In genomic region chr6:39724542-39724865, GRCm38 (mm10) we compare ENCODE assay signal across 8 mouse cellular contexts. TPM values are rescaled to one million over a fixed set of nuclear protein-coding genes. Genes with fewer than 3 reads are reported as not detected.
DNase-seq lines count a peak whose midpoint lies in the region; ATAC-seq and TF ChIP-seq lines count a peak whose summit lies in the region.

No protein-coding gene starts in this region.

- no peak for TF ChIP-seq POLR2A in bone marrow macrophage, adult 2 months (IDR thresholded peaks at IDR 0.05; ENCODE audit: borderline replicate concordance, low read depth, low read length)

- H3K9me3 ChIP-seq in forebrain, postnatal 0 days (ENCODE audit: low read length): no peaks in the 10 kb centered on the region
- no peaks in the 10 kb centered on the region for H3K9me3 ChIP-seq in liver, embryonic 13.5 days (replicated peaks)

- 0% methylated on average over 12 of the region's 12 CpGs for WGBS in forebrain, postnatal 0 days
- under 1% methylated on average over 12 of the region's 12 CpGs for WGBS in liver, embryonic 13.5 days (ENCODE audit: insufficient replicate concordance)

- ATAC-seq in forebrain, postnatal 0 days: peak; percentile 7
- ATAC-seq in liver, embryonic 13.5 days (ENCODE audit: low read depth): peak; percentile 77

- no peaks in the 10 kb centered on the region for H3K27me3 ChIP-seq in forebrain, postnatal 0 days (ENCODE audit: insufficient read depth, low read length)
- no peaks in the 10 kb centered on the region for H3K27me3 ChIP-seq in liver, embryonic 13.5 days

- peak; percentile 9 to 41 for DNase-seq in kidney, postnatal 36 days
- no peak for DNase-seq in kidney, postnatal 4 days
- DNase-seq in forebrain, postnatal 0 days: no peak
- DNase-seq in liver, embryonic 13.5 days: peak; percentile 31
- no peak for DNase-seq in urinary bladder, adult 18-20 months (ENCODE audit: low spot score in 2 of 2)
- no peak for DNase-seq in adrenal gland, postnatal 25 days
- no peak for DNase-seq in frontal cortex, postnatal 14 days (ENCODE audit: low spot score in 2 of 2)

- peak overlapping the region; percentile 63 for H3K27ac ChIP-seq in bone marrow macrophage, adult 2 months (ENCODE audit: insufficient read depth, low read depth, low read length)
- peak overlapping the region; percentile 98 for H3K27ac ChIP-seq in forebrain, postnatal 0 days (ENCODE audit: low read depth, low read length)
- peak overlapping the region; percentile 88 for H3K27ac ChIP-seq in liver, embryonic 13.5 days

- H3K4me1 ChIP-seq in bone marrow macrophage, adult 2 months (ENCODE audit: control insufficient read depth, insufficient read depth, low read length): peaks cover 16% of the 10 kb centered on the region
- H3K4me1 ChIP-seq in forebrain, postnatal 0 days (ENCODE audit: insufficient read depth): peaks cover 22% of the 10 kb centered on the region
- H3K4me1 ChIP-seq in liver, embryonic 13.5 days (replicated peaks): peaks cover 30% of the 10 kb centered on the region

- peak overlapping the region; percentile 78 for H3K9ac ChIP-seq in forebrain, postnatal 0 days
- H3K9ac ChIP-seq in liver, embryonic 13.5 days: peak overlapping the region; percentile 90

- no peaks in the 10 kb centered on the region for H3K36me3 ChIP-seq in forebrain, postnatal 0 days (ENCODE audit: insufficient read depth)
- H3K36me3 ChIP-seq in liver, embryonic 13.5 days: no peaks in the 10 kb centered on the region

- H3K4me3 ChIP-seq in bone marrow macrophage, adult 2 months (ENCODE audit: insufficient read depth, low read length): peak overlapping the region; percentile 80
- H3K4me3 ChIP-seq in forebrain, postnatal 0 days (ENCODE audit: low read depth, low read length): peak overlapping the region; percentile 72
- H3K4me3 ChIP-seq in liver, embryonic 13.5 days (replicated peaks): peak overlapping the region; percentile 87

- peak overlapping the region; percentile 72 for H3K4me2 ChIP-seq in forebrain, postnatal 0 days (ENCODE audit: low read depth)
- H3K4me2 ChIP-seq in liver, embryonic 13.5 days: peak overlapping the region; percentile 78

- TF ChIP-seq CTCF in bone marrow macrophage, adult 2 months (IDR thresholded peaks at IDR 0.05; ENCODE audit: low read depth, low read length): no peak
- TF ChIP-seq CTCF in forebrain, postnatal 0 days (IDR thresholded peaks at IDR 0.05; ENCODE audit: low read depth): no peak

RNA-seq across cellular contexts. Expression of gene Braf, which starts 0.8 kb away (rescaled TPM):
- 12.2 and 14.9 TPM in 2 replicates for polyA plus RNA-seq in bone marrow macrophage, adult 2 months (2012; ENCODE audit: insufficient read depth, insufficient read length, missing spikeins)
- 31.1 and 42.4 TPM in 2 replicates for total RNA-seq in forebrain, postnatal 0 days (2014; rRNA removed)
- polyA plus RNA-seq in forebrain, postnatal 0 days (2015; fragmentation: Nextera tagmentation; extraction: Ambion mirVana): 6.5 and 12.9 TPM in 2 replicates
- 6.2 and 8.0 TPM in 2 replicates for polyA plus RNA-seq in liver, embryonic 13.5 days (2015; fragmentation: Nextera tagmentation; extraction: Ambion mirVana)
- total RNA-seq in adrenal gland, postnatal 25 days (2021): 35.1 and 43.4 TPM in 2 replicates

Comparison
In these comparisons a context has a peak if more than half of its experiments do, and no peak if none do; other contexts are left out.
1. DNase-seq: peak in kidney, postnatal 36 days (2 of 2) and liver, embryonic 13.5 days (single experiment); none in kidney, postnatal 4 days (0 of 2), forebrain, postnatal 0 days (single experiment), urinary bladder, adult 18-20 months (0 of 2), adrenal gland, postnatal 25 days (single experiment) and frontal cortex, postnatal 14 days (0 of 2).
2. Peak in every context shown above with its lines, with median percentiles within 50 percentile points of each other: H3K27ac ChIP-seq and H3K4me3 ChIP-seq.